In genomic region chr2:24755276-24755675, GRCm38 (mm10) we compare ENCODE assay signal across 9 mouse cellular contexts. TPM values are rescaled to one million over a fixed set of nuclear protein-coding genes. Genes with fewer than 3 reads are reported as not detected.
A peak's percentile ranks its signal among the peaks of the same experiment; 100 is the strongest.
DNase-seq lines count a peak whose midpoint lies in the region; ATAC-seq and TF ChIP-seq lines count a peak whose summit lies in the region.
"Had no signal": no experiment of that assay in that cellular context is flagged by ENCODE, and none has a peak within 500 bp of the region (broad histone marks: within the 10 kb centered on the region; RNA-seq: fewer than 3 reads in every experiment).

No protein-coding gene starts in this region.

- CTCF ChIA-PET in Patski (lab: Charles Lee) = interaction anchor here (0.6 to 1.7 kb wide), 8 partner anchors 11 to 251 kb away, joined by 3 to 10 read pairs (median 4); no protein-coding TSS in a partner anchor

- no peak for ATAC-seq in heart, embryonic 11.5 days (replicated peaks; ENCODE audit: insufficient number of reproducible peaks, low FRiP score, low TSS enrichment)
- no peak for ATAC-seq in Patski
- ATAC-seq in midbrain, embryonic 13.5 days = peak; percentile 46; the same call in 1 of the 2 replicates

- intact Hi-C loops in heart, postnatal 36 days (cut with DNase I) = loop anchor here (1.0 to 10.0 kb wide), 3 partner anchors 181 to 460 kb away; partner anchors contain the start of gene Il1f10

- no peaks in the 10 kb centered on the region for H3K4me1 ChIP-seq in heart, embryonic 11.5 days (ENCODE audit: control insufficient read depth, insufficient read depth, low read length)
- peaks cover 15% of the 10 kb centered on the region for H3K4me1 ChIP-seq in midbrain, embryonic 13.5 days (replicated peaks)
- H3K4me1 ChIP-seq: limb, embryonic 13.5 days had no signal

- H3K4me3 ChIP-seq in heart, embryonic 11.5 days (ENCODE audit: low read depth, low read length) = no peak overlapping the region
- H3K4me3 ChIP-seq in midbrain, embryonic 13.5 days (replicated peaks) = no peak overlapping the region
- H3K4me3 ChIP-seq: limb, embryonic 13.5 days had no signal

- no peak overlapping the region for H3K27ac ChIP-seq in heart, embryonic 11.5 days (ENCODE audit: low read depth, low read length)
- H3K27ac ChIP-seq in midbrain, embryonic 13.5 days = no peak overlapping the region
- H3K27ac ChIP-seq: limb, embryonic 13.5 days had no signal

- H3K9ac ChIP-seq in heart, embryonic 11.5 days (ENCODE audit: low read depth, low read length) = no peak overlapping the region
- H3K9ac ChIP-seq in midbrain, embryonic 13.5 days (replicated peaks) = no peak overlapping the region
- H3K9ac ChIP-seq: limb, embryonic 13.5 days had no signal

- no peaks in the 10 kb centered on the region for H3K36me3 ChIP-seq in heart, embryonic 11.5 days (ENCODE audit: control insufficient read depth, insufficient read depth, low read length)
- H3K36me3 ChIP-seq in midbrain, embryonic 13.5 days = peaks cover 71% of the 10 kb centered on the region
- H3K36me3 ChIP-seq: limb, embryonic 13.5 days had no signal

- TF ChIP-seq CTCF in Patski (IDR thresholded peaks at IDR 0.05) = peak; percentile 86

- no peak overlapping the region for H3K4me2 ChIP-seq in heart, embryonic 11.5 days
- H3K4me2 ChIP-seq in midbrain, embryonic 13.5 days (replicated peaks) = no peak overlapping the region
- H3K4me2 ChIP-seq: limb, embryonic 13.5 days had no signal

- in situ Hi-C loops in Patski (cut with MboI; ENCODE audit: low pct_unique_long_range_greater_than_20kb) = loop anchor here (10.0 kb wide), 1 partner anchor 460 kb away; the partner anchor contains the start of gene Il1f10

- no peaks in the 10 kb centered on the region for H3K9me3 ChIP-seq in heart, embryonic 11.5 days (replicated peaks; ENCODE audit: control insufficient read depth, low read length)
- H3K9me3 ChIP-seq in midbrain, embryonic 13.5 days = no peaks in the 10 kb centered on the region
- H3K9me3 ChIP-seq: limb, embryonic 13.5 days had no signal

- POLR2A ChIA-PET in Patski (lab: Charles Lee) = no interaction called here

- peaks cover 3% of the 10 kb centered on the region for H3K27me3 ChIP-seq in heart, embryonic 11.5 days (ENCODE audit: control insufficient read depth, insufficient read depth, low read length)
- peaks cover 3% of the 10 kb centered on the region for H3K27me3 ChIP-seq in Patski
- no peaks in the 10 kb centered on the region for H3K27me3 ChIP-seq in midbrain, embryonic 13.5 days
- H3K27me3 ChIP-seq: limb, embryonic 13.5 days had no signal

- DNase-seq in heart, adult 18-20 months = peak; percentile 22 to 62
- DNase-seq in Patski (ENCODE audit: low read depth, low spot score) = no peak
- DNase-seq in cerebellum, postnatal 25 days = peak; percentile 67 to 81
- peak; percentile 30 to 55 for DNase-seq in heart, postnatal 36 days
- DNase-seq in left cerebral cortex, adult 18-20 months (ENCODE audit: low spot score in 2 of 2) = peak; percentile 62 to 73
- peak; percentile 48 to 52 for DNase-seq in thymus, adult 18-20 months

- WGBS in heart, embryonic 11.5 days (ENCODE audit: insufficient replicate concordance) = 86% methylated on average over 1 of the region's 1 CpGs
- 85% methylated on average over 1 of the region's 1 CpGs for WGBS in midbrain, embryonic 13.5 days

RNA-seq across cellular contexts. Expression of gene Cacna1b, which starts 7.7 kb away (rescaled TPM):
- under 1 TPM; 0.17 to 0.31 TPM for total RNA-seq in heart, adult 18-20 months (2021)
- polyA plus RNA-seq in heart, embryonic 11.5 days (2014; fragmentation: Nextera tagmentation; extraction: Ambion mirVana) = 0.23 and 0.32 TPM in 2 replicates
- 0.42 TPM for polyA plus RNA-seq in Patski (2021)
- total RNA-seq in heart, postnatal 36 days (2021) = under 1 TPM; 0.05 to 0.42 TPM
- 10 to 100 TPM; 75.6 to 83.3 TPM for total RNA-seq in left cerebral cortex, adult 18-20 months (2021)
- polyA plus RNA-seq in midbrain, embryonic 13.5 days (2015; fragmentation: Nextera tagmentation; extraction: Ambion mirVana) = 8.1 and 8.7 TPM in 2 replicates

Comparison
In these comparisons a context has a peak if more than half of its experiments do, and no peak if none do; other contexts are left out.
1. RNA of gene Cacna1b, which starts 7.7 kb away (total RNA-seq): 75.6 to 83.3 TPM in left cerebral cortex, adult 18-20 months; 0.05 to 0.42 TPM in heart, postnatal 36 days and 0.17 to 0.31 TPM in heart, adult 18-20 months; every median in the first group is over 10 times any median in the second.